Mouse (Mus musculus) kidney, postnatal 0 days (tissue): ENCODE measurements at regions not wholly inside any gene's neighbourhood (a gene's known extent, or its start where the extent isn't known, plus 50 kb on each side); places are given as distances from the start of the nearest gene placed in this dataset.
A peak's percentile ranks its signal among the peaks of the same experiment; 100 is the strongest.

Experiments used
- ATAC-seq: fragments of 200-750 bp; cut with Nextera tagmentation; replicated peaks from 2 replicates; pipeline ENCODE4 v1.8.0; 2017; ENCODE audit warnings: low read depth, moderate number of reproducible peaks, moderate TSS enrichment, moderate library complexity; ENCODE audit not compliant: low FRiP score
- DNase-seq: peaks from one replicate; pipeline ENCODE4 v3.0.0-alpha.2; 2016; ENCODE audit warnings: low spot score
- H3K27ac ChIP-seq: fragments of 300-500 bp; sonication (generic); 2 replicates; pipeline ENCODE4 v1.5.1; 2014; ENCODE audit warnings: mild to moderate bottlenecking
- H3K27me3 ChIP-seq: fragments of 300-500 bp; sonication (generic); 2 replicates; pipeline ENCODE4 v1.6.1; 2014; ENCODE audit warnings: low read length, mixed read lengths; ENCODE audit not compliant: insufficient read depth
- H3K36me3 ChIP-seq: fragments of 300-500 bp; sonication (generic); 2 replicates; pipeline ENCODE4 v1.6.1; 2014; ENCODE audit warnings: low read length, mixed read lengths; ENCODE audit not compliant: insufficient read depth
- H3K4me1 ChIP-seq: fragments of 300-500 bp; sonication (generic); replicated peaks from 2 replicates; pipeline ENCODE4 v1.6.1; 2014; ENCODE audit warnings: antibody characterized with exemption, low read length, mixed read lengths; ENCODE audit not compliant: insufficient read depth
- H3K4me2 ChIP-seq: fragments of 300-500 bp; sonication (generic); 2 replicates; pipeline ENCODE4 v1.6.1; 2014; ENCODE audit warnings: mild to moderate bottlenecking, low read length, moderate library complexity, mixed read lengths
- H3K4me3 ChIP-seq: fragments of 300-500 bp; sonication (generic); replicated peaks from 2 replicates; pipeline ENCODE4 v1.5.1; 2014; ENCODE audit warnings: low read depth, low read length
- H3K9ac ChIP-seq: fragments of 300-500 bp; sonication (generic); 2 replicates; pipeline ENCODE4 v1.6.1; 2014; ENCODE audit warnings: low read depth, low read length
- H3K9me3 ChIP-seq: fragments of 300-500 bp; sonication (generic); replicated peaks from 2 replicates; pipeline ENCODE4 v1.6.1; 2016; ENCODE audit warnings: low read length, inconsistent platforms, mixed read lengths
- CTCF ChIP-seq: IDR thresholded peaks from 2 replicates; pipeline ENCODE4 v1.5.1; 2016; ENCODE audit warnings: antibody characterized with exemption, low read depth, mild to moderate bottlenecking, moderate library complexity
- WGBS: fragments of 180-500 bp; shearing (Covaris S2); extraction: QIAGEN DNeasy Blood & Tissue Kit; methylation state at CpG from one replicate; pipeline ENCODE4 v1.1.7; 2014; 5-methylcytosine and 5-hydroxymethylcytosine counted together

DNA sequence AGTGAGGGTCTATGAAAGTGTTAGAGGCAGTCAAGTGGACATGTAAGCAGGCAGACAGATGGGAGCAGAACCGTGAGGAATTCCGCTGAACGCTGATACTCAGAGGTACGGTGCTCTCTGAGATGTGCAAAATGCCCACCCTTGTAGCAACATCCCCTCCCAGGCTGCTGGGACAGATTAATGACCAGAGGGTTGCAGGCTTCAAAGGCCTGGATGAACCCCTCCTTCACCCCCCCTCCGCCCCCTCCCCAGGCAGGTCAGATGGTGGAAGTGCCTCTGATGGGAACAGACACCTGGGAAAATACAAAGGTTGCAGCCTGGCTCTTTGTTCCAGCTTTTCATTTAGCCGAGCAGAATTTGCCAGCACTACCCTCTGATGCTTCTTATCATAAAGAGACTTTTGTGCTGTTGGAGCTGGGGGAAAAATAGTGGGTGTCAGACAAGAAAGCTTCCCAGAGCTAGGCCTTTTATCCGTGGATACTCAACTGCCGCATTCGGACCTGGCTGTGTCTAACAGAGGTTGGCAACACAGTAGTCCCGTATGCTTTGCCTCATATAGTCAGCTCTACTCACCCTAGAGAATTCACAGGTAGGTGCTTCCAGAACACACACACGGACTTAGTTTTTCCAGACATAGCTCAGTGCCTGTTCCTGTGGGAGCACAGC, 111.2 kb upstream of the Ranbp3l start:
- no peaks in the 10 kb centered on the region for H3K9me3 ChIP-seq
- H3K4me2 ChIP-seq = no peak overlapping the region
- ATAC-seq (peak; percentile 73), DNase-seq (peak; percentile 66)
- 42% methylated on average over 11 of the region's 11 CpGs for WGBS
- no peak overlapping the region for H3K27ac ChIP-seq
- no peak for TF ChIP-seq CTCF
- no peaks in the 10 kb centered on the region for H3K4me1 ChIP-seq
- no peaks in the 10 kb centered on the region for H3K36me3 ChIP-seq
- H3K4me3 ChIP-seq = no peak overlapping the region
- H3K9ac ChIP-seq = no peak overlapping the region
- no peaks in the 10 kb centered on the region for H3K27me3 ChIP-seq

DNA sequence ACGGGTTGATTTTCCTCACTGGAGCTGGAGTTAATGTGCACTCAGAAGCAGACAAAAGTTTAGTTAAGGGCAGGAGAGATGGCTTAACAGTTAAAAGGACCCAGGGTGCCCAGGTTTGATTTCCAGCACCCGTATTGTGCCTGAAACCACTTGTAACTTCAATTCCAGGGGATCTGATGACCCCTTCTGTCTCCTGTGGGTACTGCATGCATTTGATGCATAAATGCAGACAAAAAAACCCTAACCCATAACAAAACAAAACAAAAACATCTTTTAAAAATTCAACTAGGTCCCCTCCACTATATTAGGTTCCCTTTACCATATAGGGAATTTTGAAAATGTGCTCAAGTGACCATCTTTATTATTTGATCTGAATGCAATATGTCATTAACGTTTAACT, 112.2 kb upstream of the Ranbp3l start:
- WGBS = 91% methylated on average over 3 of the region's 3 CpGs
- no peak for DNase-seq

DNA sequence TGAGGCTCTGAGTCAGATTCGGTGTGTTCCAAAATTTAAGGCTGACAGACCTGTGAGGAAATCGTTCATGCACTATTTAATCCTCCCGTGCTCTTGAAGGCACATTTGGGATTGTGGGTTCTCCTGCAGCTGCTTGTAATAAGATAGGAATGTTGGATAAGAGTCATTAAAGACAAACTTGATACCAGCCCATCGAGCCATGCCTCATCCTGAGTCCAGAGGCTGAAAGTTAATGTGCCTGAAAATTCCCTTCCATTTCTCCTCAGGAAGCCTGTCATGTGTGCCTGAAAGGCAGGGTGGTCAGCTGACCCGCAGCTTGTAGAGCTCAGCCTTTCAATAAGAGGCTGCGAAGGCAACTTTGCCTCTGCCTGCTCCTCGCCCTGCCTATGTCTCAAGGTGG, 113.4 kb upstream of the Ranbp3l start:
- Histone ChIP-seq H3K4me1 (no peaks in the 10 kb centered on the region), H3K4me3 (no peak overlapping the region), H3K9ac (no peak overlapping the region), H3K27ac (no peak overlapping the region), H3K9me3 (no peaks in the 10 kb centered on the region), H3K27me3 (no peaks in the 10 kb centered on the region), H3K4me2 (no peak overlapping the region), H3K36me3 (no peaks in the 10 kb centered on the region)
- TF ChIP-seq CTCF = no peak
- DNase-seq = peak; percentile 88
- WGBS = 40% methylated on average over 7 of the region's 7 CpGs
- ATAC-seq = peak; percentile 88

More for the DNA sequence above, 112.2 kb upstream of the Ranbp3l start:
- peak; percentile 31 for TF ChIP-seq CTCF
- no peaks in the 10 kb centered on the region for H3K9me3 ChIP-seq
- no peak overlapping the region for H3K9ac ChIP-seq
- no peaks in the 10 kb centered on the region for H3K36me3 ChIP-seq
- H3K27ac ChIP-seq = no peak overlapping the region
- H3K4me3 ChIP-seq = no peak overlapping the region
- H3K4me2 ChIP-seq = no peak overlapping the region
- no peaks in the 10 kb centered on the region for H3K27me3 ChIP-seq
- H3K4me1 ChIP-seq = no peaks in the 10 kb centered on the region
- no peak for ATAC-seq

DNA sequence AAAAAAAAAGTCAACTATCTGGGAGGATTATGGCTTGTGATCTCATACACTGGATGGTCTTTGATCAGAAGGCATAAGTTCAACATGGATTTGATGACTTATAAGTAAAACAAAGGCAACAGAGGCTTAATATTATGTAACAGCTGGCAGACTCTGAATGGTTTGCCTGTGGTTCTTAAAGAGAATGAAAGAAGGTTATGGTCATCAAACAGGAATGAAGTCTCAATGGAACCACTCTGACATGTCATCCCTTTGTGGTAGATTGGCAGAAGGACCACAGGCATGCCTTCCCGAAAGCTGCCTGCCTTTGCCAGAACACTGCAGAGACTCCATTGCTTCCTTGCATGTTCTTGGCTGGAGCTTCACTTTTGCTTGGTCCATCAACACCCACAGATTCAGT, 116.8 kb upstream of the Ranbp3l start:
- Histone ChIP-seq H3K9me3 (no peaks in the 10 kb centered on the region), H3K4me2 (no peak overlapping the region), H3K27me3 (no peaks in the 10 kb centered on the region), H3K4me3 (no peak overlapping the region), H3K4me1 (no peaks in the 10 kb centered on the region), H3K27ac (no peak overlapping the region), H3K36me3 (no peaks in the 10 kb centered on the region), H3K9ac (no peak overlapping the region)
- WGBS = 100% methylated on average over 1 of the region's 1 CpGs
- DNase-seq = no peak
- TF ChIP-seq CTCF = no peak
- no peak for ATAC-seq

DNA sequence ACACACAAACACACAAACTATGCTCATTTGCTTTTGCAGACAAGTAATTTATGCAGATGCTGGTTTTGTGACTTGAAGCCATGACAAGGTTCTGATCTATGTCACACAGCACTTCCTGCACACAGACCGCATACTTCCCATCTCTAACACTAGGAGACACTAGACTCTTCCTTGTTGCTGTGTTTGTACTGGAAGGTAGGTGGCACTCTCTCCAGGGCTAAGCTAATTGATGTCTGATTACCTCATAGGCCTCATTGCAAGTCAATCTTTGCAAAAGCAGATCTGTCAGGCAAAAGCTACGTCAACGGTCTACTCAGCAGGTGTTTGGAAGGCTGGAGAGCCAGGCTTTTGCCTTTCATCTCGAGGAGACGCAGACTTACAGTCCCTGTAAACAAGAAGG, 118.3 kb upstream of the Ranbp3l start:
- Histone ChIP-seq H3K36me3 (no peaks in the 10 kb centered on the region), H3K27me3 (no peaks in the 10 kb centered on the region), H3K9ac (no peak overlapping the region), H3K4me3 (no peak overlapping the region), H3K4me1 (no peaks in the 10 kb centered on the region), H3K27ac (no peak overlapping the region), H3K9me3 (no peaks in the 10 kb centered on the region), H3K4me2 (no peak overlapping the region)
- ATAC-seq (no peak), DNase-seq (peak; percentile 61)
- 51% methylated on average over 5 of the region's 5 CpGs for WGBS
- peak; percentile 71 for TF ChIP-seq CTCF

GRCm38 (mm10) chr15:8842129-8842528, 125.6 kb upstream of the Ranbp3l start:
- no peaks in the 10 kb centered on the region for H3K4me1 ChIP-seq
- no peak overlapping the region for H3K4me2 ChIP-seq
- H3K36me3 ChIP-seq = no peaks in the 10 kb centered on the region
- DNase-seq (no peak), ATAC-seq (no peak)
- 31% methylated on average over 9 of the region's 9 CpGs for WGBS
- no peaks in the 10 kb centered on the region for H3K9me3 ChIP-seq
- H3K4me3 ChIP-seq = no peak overlapping the region
- no peaks in the 10 kb centered on the region for H3K27me3 ChIP-seq
- no peak for TF ChIP-seq CTCF
- no peak overlapping the region for H3K27ac ChIP-seq
- H3K9ac ChIP-seq = no peak overlapping the region

GRCm38 (mm10) chr15:8839462-8839861, 128.3 kb upstream of the Ranbp3l start:
- Histone ChIP-seq H3K4me1 (no peaks in the 10 kb centered on the region), H3K4me3 (no peak overlapping the region), H3K27ac (no peak overlapping the region), H3K36me3 (no peaks in the 10 kb centered on the region), H3K9ac (no peak overlapping the region), H3K9me3 (no peaks in the 10 kb centered on the region), H3K4me2 (no peak overlapping the region), H3K27me3 (no peaks in the 10 kb centered on the region)
- no peak for DNase-seq
- ATAC-seq = no peak
- WGBS = 100% methylated on average over 1 of the region's 1 CpGs
- no peak for TF ChIP-seq CTCF
